Mouse (Mus musculus) testis, adult 2 months (tissue): ENCODE results near the gene Kcnk16.

ENCODE experiments used
- CTCF ChIP-seq: fragments of 200-500 bp; IDR thresholded peaks from 2 replicates; pipeline ENCODE4 v1.5.1; 2012; ENCODE audit warnings: low read depth, mild to moderate bottlenecking, inconsistent platforms, low read length, moderate library complexity; ENCODE audit not compliant: control insufficient read depth, insufficient read depth, insufficient replicate concordance
- POLR2A ChIP-seq: fragments of 200-500 bp; IDR thresholded peaks from 2 replicates; pipeline ENCODE4 v1.6.1; 2012; ENCODE audit warnings: low read depth, mild to moderate bottlenecking, inconsistent platforms, low read length, moderate library complexity; ENCODE audit not compliant: control insufficient read depth

DNA sequence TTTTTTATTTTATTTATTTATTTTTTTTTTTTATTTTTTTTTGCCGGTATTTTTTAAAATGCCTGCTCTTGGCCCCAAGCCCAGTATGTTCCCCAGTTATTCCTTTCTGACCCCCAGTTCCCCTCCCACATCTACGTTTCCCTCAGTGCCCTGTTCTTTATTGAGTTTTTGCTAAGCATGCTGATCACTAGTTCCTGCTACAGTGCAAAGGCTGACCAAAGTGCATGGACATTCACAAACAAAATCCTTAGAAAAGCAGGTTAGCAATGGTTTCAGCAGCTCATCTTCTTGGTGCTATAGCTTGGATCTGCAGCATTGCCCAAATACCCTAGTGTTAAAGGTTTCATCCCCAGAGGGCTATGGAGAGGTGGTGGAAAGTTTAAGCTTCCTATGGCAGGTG, 42.0 kb downstream of the Kcnk16 start:
- TF ChIP-seq CTCF (no peak), POLR2A (no peak)
